Mouse (Mus musculus) ES-CJ7 (cell line): Measurements from ENCODE around the gene Pramel1.

Source experiments
- DNase-seq: peaks from one replicate; pipeline ENCODE4 v3.0.0; 2011; ENCODE audit warnings: low read depth, low spot score

Pramel1 gene

DNA sequence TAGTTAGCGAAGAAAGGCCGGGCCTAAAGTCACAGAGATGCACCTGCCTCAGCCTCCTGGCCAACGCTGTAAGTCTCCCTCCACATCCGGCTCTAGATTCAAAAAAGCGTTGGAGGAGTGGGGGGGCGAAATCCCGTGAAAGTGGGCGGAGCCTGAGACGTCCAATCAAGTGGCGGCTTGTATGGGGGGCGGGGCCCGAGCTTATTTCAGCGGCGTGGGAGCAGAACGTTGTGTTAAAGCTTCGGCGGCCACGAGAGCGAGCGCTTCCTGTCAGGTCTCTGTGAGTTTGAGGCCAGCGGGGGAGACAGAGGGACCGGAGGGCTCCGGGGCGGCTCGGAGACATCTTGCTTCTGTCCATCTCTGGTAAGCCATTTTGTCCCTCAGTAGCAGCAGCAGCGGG, at the start of gene Pramel1:
Gene Pramel1 (plus strand): TSS at position 248 of the 400 bp plus-strand sequence.
- DNase-seq: peak; percentile 79

DNA sequence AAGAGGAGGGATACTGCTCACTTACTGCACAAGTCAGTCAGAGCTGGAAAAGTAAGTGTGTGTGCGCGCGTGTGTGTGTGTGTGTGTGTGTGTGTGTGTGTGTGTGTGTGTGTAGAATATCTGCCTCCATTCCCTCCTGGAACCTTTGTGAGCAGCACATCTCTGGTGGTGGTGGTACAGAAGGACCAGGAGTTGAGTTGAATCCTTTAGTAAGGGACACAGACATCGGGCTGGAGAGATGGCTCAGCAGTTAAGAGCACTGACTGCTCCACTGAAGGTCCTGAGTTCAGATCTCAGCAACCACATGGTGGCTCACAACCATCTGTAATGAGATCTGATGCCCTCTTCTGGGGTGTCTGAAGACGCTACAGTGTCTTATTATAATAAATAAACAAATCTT, 48.7 kb upstream of the Pramel1 start:
- peak; percentile 79 for DNase-seq

DNA sequence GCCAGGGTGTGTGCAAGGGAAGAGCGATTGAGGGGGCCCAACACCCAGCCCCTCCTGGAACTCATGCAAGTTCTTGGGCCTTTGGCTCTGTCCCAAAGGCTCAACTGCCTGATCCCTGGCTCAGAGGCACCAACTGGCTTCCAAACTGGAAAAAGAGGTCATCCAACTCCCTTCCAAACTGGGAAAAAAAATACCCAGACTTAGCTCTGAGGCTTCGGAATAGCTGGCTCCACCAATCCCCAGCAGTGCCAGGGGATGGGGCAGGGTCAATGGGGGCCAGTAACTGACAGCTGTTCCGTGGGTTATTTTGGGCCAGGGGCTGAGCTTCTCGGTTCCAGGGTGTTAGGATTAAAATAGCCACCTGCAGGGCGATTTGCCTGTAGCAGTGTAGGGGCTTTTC, 45.5 kb upstream of the Pramel1 start:
- no peak for DNase-seq

DNA sequence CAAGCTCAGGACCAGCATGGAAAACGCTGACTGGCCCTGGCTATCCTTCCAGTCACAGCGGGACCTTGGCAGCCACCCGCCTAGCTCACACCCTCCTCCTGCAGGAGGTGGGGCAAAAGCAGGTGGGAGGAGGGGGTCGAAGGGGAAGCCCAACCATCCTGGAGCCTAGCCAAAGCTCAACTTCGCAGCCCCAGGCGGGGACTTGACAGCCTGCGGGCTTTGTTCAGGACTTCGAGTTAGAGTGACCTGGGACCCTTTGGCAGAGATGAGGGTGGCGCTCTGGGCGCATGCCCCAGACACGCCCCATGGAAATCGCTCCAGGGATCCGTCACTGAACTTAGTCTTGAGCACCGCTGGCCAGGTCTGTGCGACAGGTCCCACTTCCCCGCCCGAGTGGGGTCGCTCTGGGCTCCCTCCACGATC, 44.7 kb upstream of the Pramel1 start, which contains the start of gene Lrrc38:
Gene Lrrc38 (plus strand): TSS at position 274 of the 423 bp plus-strand sequence.
- peak; percentile 62 for DNase-seq

DNA sequence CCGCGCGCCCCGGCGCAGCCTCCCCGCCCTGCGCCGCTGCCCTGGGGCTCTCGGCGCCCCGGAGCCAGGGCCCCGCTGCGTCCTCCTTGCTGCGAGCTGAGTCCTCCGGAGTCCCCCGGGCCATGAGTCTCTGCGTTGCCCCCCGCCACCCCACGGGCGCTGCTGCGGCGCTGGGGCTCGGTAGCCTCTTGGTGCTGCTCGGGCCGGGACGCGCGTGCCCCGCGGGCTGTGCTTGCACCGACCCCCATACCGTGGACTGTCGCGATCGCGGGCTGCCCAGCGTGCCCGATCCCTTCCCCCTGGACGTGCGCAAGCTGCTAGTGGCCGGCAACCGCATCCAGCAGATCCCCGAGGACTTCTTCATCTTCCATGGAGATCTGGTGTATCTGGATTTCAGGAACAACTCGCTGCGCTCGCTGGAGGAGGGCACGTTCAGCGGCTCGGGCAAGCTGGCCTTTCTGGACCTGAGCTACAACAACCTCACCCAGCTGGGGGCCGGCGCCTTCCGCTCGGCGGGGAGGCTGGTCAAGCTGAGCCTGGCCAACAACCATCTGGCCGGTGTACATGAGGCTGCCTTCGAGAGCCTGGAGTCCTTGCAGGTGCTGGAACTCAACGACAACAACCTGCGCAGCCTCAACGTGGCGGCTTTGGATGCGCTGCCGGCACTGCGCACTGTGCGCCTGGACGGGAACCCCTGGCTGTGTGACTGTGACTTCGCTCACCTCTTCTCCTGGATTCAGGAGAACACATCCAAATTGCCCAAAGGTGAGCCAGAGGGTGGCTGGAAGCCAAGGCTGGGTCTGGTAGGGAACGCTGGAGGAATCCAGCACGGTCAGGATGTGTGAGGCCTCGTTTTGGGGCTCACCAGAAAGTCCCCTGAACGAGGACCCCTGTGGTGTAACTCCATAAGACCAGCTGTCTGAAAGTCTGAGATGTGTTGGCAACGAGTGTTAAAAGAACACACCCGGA, 43.9 kb upstream of the Pramel1 start:
- no peak for DNase-seq

DNA sequence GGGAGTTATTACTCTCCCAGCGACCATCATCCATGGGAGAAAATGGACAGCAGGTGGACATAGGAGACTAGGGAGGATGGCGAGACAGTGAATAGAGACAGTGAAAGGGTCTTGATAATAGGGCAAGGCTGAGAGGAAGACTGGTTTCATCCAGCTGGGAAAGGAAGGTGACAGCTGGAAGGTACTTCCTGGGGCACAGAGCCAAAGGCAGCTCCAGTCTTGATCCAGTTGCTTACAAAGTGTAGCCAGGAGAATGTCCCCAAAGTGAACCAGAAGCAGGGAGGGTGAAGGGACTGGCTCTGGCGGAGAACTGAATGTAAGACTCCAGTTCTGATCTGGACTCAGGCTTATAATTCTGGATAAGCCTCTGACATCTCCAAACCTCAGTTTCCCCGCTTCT, 41.9 kb upstream of the Pramel1 start:
- no peak for DNase-seq

DNA sequence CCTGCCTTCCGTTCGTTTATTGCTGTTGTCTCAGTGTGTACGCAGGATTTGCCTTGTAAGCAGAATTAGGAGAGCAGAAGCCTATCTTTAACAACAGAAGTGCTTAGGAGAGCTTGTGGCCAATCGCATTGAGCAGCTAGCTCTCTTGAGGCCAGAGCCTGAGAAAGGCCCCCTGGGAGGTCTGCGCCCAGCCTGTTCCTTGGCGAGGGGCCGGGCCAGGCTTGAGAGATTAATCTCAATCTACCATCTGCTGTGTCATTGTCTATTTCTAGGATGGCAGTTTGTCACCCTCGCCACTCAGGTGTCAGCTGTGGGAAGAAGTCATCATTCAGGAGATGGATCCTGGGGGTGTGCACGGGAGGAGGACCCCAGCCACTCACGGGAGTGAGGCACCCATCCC, 32.7 kb upstream of the Pramel1 start:
- no peak for DNase-seq

DNA sequence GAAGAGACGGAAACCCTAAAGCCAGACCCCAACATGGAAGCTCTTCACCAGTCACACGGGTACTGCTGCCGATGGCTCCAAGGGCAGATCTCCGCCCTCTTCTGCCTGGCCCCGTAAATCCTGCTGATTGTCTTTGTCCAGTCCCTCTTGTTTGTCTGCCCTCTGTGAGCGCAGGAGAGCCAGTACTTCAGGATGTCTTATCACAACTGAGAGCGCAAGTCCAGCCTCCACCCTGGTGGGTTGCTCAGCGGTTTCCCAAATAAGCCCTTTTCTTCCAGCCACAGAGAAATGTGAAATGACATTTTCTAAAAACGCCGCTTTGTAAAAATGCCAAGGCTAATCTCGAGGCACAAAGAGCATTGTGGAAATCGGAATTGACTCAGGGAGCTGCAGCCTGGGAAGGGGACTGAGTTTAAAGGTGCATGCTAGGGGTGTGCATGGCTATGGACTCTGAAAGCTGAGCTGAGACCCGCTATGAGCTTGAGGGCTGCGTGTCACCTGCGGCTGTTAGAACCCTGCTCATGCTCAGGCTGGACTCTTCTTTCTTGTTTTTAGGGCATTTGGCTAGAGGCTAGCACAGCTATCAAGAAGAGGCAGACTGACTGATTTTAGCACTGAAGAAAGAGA, 27.7 kb upstream of the Pramel1 start:
- DNase-seq: no peak

DNA sequence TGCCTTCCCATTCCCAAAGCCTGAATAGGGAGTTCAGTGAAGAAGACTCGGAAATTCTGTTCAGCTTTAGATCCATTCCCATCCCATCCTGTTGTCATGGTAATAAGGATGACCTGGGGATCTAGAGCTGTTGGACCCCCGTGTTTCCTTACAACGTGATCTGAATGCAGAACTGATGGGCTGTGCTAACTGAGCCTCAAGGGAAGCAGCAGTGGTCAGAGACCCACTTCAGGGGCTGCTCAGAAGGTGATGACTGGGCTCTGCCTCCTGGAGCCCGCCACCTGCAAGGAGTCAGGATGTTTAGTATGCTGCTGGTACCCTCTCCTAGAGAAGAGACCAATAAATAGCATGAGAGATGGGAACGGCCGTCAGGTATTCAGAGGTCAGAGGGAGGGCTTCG, 14.7 kb upstream of the Pramel1 start:
- DNase-seq: no peak

DNA sequence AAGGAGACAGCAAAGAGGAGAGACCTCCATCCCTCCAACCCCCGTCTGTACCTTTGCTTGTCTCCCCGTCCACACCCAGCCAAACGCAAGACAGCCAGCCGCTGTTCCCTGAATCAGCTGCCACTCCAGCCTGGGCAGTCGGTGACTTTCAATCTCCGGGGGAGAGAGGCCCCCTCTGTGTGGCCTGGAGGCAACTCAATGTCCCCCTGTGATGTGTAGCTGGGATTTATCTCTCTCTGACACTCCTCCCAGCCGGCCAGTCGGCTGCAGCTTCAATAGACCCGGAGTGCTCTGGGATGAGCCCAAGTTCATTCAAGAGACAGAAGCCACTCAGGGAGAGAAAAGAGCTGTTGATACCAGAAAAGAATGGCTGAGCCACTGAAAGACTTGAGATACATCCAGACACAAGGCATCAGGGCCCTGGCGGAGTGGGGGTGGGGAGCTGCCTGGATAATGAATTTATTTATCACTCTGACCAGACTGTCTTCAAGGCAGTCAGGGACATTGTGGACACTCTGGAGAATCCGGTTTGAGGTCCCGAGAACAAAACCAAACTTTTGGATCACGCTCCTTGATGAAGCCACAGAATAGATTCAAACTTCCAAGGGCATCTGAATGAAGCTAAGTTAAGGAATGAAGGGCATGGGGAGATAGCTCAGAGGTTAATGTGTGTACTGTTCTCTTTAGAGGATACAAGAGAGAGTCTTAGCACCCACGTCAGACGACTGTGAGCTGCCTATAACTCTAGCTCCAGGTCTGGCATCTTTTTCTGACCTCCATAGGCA, 14.1 kb upstream of the Pramel1 start:
- DNase-seq: no peak

DNA sequence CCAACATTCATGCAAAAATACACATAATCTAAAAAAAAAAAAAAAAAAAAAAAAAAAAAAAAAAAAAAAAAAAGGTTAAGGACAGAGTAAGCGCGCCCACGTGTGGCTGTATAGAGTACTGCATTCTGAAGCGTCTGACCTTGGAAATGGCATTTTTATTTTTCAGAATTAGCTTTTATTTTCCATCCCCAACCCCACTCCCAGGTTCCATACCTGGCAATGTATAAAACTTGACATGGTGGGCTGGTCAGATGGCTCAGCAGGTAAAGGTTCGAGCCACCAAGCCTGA, 13.6 kb upstream of the Pramel1 start:
- no peak for DNase-seq

DNA sequence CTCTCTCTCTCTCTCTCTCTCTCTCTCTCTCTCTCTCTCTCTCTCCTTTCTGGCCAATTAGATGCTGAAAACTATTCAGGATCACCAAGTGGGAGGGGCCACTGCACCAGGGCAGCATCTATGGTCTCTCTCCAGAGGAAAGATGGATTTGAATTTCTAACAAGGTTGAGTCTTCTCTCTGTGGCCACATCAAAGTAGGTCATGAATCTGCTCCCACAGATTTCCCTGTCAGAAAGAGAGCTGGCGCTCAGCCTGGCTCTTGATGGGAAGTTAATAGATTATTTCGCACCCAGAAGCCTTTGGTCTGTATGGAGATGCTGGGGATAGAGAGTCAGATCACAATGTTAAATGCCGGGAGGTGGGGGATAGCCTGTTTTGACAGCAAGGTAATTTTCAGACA, 12.1 kb upstream of the Pramel1 start:
- DNase-seq: no peak

DNA sequence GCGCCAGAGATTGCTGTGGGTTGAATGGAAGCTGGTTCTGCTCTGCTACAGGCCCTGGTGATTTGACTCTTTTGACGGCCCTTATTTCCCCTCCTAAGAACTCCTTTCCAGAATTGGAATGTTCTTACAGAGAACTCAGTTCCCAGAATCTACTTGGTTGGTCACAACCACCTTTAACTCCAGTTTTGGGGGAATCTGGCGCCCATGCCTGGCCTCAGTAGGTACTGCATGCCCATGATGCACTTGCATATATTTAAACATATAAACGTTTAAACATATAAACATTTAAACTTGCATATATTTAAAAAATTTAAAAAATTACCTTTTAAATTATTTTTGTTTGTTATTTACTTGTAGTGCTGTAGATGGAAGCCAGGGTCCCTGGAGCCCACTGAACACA, 10.6 kb upstream of the Pramel1 start:
- peak; percentile 31 for DNase-seq

DNA sequence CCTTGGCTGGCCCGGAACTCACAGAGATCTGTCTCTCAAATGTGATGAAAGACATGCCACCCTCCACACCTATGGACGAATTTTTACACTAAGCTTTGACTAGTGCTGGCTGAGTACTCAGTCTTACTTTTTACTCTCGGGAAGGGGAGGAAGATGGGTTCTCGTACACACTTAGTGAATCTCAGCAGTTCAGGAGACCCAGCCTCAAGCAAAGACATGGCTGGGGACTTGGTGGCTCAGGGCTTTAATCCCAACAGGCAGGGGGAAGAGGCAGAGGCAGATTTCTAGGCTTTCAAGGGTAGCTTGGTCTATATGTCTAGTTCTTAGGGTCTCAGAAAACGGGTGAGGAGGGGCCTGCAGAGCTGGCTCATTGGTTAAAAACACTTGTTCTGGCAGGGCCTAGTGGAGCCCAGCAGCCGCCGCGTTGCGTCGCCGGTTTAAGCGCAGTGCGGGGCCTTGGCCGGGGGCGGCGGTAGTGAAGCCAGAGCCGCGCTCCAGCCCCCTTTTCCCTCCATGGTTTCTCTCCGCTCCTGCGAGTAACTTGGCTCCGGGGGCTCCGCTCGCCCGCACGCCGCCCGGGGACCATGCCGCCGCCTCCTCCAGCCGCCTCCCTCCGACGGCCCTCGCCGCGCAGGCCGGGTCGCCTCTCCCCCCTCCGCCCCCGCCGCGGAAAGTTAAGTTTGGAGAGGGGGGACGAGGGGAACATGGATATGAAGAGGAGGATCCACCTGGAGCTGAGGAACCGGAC, 5.1 kb upstream of the Pramel1 start:
- DNase-seq: peak; percentile 56

DNA sequence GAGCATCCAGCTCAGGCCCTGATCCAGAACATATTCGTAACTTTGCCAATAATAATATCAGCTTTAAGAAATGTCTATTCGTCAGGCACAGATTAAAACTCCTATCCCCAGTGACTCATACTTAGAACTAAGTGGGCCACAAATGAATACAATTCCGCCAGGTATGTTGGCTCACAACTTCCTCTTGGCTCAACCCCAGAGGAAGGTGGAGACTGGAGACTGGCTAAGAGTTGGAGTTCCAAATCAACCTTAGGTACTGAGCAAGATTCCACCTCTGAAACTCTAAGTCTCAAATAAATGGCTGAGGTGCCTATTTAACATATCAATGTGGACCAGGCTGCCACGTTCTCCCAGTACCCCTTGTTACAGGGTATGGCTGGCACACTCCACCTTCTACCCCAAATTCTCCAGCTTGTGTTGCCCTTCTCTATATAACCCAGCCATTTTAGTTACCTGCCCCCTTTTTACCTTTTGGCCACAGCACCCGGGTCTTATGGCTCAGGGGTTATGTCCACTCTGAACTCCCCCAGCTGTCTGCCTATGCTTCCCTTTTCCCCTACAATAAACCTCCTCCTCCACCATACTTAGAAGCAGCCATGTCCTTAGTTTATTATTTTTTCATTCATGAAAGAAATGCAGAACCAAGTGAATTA, 17.5 kb downstream of the Pramel1 start:
- DNase-seq: no peak

DNA sequence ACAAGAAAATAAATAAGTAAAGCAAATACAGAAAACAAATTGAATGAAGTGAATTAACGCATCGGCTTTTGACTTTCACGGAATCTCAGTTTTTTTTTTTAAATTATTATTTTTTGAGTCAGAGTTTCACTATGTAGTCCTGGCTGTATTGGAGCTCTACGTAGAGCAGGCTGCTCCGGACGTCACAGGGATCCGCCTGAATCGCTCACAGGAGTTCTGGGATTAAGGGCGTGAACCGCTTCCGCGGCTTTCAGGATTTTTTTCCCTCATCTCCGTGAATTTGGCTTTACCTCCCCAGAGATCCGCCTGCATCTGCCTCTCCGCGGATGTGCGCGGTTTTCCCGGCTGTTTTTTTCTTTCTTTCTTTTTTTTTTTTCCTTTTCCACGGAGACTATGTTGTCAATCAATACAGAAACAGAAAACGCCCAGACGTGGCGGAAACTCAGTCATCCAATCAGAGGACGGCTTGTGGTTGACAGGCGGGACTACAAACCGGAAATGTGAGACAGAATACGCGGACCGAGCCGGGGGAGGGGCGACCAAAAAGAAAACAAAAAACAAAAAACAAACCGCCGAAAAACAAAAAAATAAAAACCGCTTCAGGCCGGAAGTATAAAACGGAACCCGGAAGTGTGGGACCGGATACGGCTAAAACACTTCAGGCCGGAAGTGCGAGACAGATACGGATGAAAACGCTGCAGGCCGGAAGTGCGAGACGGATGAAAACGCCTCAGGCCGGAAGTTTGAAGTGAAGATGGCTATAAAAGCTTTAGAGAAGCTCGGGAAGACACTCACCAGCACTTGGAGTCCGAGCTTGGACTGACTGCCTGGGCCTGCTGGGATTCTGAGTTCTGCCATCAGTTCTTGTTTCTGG, 18.2 kb downstream of the Pramel1 start, which contains the start of gene Pramef8:
Gene Pramef8 (plus strand): TSS at position 208 of the 874 bp plus-strand sequence.
- peak; percentile 95 for DNase-seq

DNA sequence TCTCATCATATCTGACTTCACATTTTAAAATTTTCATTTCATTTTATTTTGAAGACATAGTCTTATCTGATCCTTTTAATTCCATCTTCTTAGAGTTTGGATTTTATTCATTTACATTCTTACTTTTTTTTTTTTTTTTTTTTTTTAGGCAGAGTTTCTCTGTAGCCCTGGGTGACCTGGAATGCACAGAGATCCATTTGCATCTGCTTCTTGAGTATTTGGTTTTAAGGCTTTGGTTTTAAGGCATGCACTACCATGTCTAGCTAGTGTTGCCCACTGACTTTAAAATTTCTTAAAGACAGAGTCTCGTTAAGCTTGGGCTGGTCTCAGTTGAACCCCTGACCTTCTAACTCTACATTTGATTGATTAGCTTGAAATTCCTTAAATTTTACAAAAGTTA, 19.4 kb downstream of the Pramel1 start:
- DNase-seq: no peak

DNA sequence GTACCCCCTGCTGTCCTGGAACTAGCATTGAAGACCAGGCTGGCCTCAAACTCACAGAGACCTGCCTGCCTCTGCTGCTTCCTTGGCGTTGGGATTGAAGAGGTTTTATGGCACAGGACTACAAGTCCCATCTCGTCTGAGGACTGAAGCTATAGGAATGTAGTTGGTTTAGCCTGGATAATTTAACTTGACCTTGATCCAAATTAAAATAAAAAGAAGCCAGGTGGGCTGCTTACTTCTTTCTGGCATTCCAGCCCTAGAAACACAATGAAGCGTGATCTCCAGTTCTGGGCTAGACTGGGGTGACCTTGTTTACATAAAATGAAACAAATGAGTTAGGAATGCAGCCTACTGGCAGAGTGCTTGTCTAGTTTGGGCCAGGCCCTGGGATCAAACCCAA, 19.9 kb downstream of the Pramel1 start:
- DNase-seq: peak; percentile 91

DNA sequence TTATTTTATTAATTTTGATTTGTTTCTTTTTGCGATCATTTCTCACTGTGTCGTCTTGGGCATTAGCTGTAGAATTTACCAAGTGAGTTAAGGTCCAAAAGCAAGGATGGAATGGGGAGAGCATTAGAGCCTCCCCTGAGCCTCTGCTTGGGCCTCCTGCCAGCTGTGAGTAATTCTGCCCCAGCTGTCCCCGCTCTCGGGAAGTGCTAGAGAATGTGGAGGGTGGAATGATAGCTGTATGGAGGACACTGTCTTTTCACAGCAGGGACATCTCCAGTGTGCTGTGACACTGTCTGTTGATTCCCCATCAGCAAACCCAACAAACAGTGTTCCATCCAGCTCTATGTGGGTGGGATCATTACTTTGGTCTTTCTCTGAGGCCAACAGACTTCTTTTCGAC, 32.5 kb downstream of the Pramel1 start:
- peak; percentile 25 for DNase-seq
